Mouse (Mus musculus) gastrocnemius, adult 8-10 months (tissue): Measurements from ENCODE around the gene 4933402J07Rik. TPM values are rescaled to one million over a fixed set of nuclear protein-coding genes. Genes with fewer than 3 reads are reported as not detected.
A peak's percentile ranks its signal among the peaks of the same experiment; 100 is the strongest.

Source experiments
- DNase-seq, 2 experiments: peaks; one replicate each; pipeline ENCODE4 v3.0.0; 2022; ENCODE audit warnings: low spot score in 2 of 2
- total RNA-seq, 4 experiments: library from RNA; stranded (reverse); gene quantifications; 2 replicates each; pipeline ENCODE4 v1.2.4; 2022

The 4933402J07Rik gene
- total RNA-seq = not detected

DNA sequence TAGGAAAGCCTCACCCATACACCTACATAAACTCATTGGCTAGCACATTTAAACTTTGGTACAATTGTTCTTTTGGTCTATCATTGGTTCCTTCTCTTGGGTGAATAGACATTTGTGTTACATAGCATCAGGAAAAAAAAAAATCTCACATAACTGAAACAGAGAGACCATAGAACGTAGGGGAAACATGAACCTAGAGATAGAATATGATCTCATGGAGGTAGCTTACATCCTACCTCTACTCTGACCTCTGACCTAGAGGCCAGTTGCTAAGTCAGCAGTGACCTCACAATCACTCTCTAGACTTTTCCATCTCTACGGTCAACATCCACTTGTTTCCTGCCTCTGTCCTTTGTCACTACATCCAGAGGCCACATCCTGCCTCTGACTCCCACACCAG lies at the start of gene 4933402J07Rik:
TSS of gene 4933402J07Rik (plus strand) at position 301 of the 400 bp plus-strand sequence.
- no peak for DNase-seq

DNA sequence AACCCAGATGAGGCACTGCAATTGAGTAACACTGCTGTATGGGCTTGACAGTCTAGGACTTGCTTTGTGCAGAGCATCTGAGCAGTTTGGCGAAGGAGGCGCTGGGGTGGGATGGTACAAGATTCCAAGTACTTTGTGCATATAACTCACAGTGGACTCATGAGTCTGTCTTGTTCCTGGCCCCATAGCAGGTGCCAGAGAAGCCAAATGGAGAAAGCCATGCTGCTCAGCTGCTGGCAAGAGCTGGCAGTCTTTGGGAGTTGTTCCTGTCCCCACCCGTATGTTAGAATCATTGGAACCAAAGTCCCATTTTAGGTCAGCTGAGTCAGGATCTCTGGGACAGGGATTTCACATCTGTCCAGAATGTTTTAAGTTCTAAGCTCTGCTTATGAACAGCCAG lies 46.5 kb upstream of the 4933402J07Rik start:
- DNase-seq = no peak

DNA sequence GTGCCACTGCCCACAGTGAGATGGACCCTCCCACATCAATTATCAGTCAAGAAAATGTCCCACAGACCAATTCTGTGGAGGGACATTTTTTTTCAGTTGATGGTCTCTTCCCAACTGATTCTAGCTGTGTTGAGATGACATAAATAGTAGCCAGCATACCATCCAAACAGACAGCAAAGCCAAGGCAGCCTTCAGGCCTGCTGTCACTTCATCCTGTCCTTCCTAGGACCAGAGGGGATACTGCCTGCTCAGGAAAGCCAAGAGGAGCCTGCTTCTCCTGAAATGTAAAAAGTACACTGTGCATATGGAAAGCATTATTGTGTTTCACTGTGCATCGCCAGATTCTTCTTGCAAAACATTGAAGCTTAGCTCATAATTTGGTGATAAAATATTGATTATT lies 38.6 kb upstream of the 4933402J07Rik start:
- DNase-seq = no peak

DNA sequence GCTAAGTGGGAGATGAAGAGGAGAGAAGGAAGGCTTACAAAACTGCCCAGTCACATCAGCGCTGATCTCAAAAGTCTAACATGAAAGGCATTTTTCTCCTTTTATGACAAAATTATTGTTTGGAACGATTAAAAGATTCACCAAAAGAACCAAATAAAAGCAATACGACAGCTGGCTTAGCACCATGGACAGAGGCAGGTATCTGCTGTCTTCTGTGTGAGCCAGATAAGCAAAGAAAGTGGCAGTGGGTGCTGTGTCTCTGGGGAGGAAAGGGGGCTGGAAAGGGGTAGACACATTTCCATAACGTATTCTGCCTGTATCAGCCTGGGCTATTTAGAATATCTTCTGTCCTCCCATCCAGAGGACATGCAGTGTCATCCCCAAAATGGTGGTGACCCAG lies 32.5 kb upstream of the 4933402J07Rik start:
- no peak for DNase-seq

DNA sequence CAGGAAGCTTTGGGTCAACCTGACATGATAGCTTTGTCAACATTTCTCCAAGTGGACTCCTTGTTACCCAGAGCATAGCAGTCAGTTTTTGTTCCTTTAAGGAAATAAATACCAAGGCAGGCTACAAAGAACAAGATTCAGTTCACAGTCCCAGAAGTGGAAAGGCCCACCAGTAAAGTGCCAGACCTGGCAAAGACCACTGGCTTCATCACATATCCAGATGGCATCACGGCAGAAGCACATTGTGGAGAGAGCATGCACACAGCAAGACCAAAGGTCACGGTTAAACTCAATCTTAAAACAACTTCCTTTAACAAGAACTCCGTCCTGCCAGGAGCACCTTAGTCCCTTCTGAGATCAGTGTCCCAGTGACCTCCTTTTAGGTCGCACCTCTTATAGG lies 30.2 kb upstream of the 4933402J07Rik start:
- DNase-seq = no peak

DNA sequence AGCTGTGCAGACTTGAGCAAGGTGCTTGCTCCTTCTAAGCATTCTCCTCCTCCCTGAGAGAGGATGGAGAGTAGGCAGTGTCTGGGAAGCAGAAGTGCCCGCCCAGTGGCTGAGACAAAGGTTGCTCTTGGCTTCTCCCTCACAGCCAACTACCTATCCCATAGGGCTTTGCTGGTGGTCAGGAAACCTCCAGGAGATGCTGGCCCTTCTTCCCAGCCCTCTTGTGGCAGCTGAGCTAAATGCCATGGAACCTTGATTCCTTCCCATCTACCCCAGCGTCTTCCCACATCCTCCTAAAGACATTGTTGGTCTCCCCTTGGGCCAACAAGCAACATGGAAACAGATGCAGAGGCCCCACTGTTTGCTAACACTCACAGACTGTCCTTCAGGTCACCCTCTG lies 28.8 kb upstream of the 4933402J07Rik start:
- DNase-seq = no peak

DNA sequence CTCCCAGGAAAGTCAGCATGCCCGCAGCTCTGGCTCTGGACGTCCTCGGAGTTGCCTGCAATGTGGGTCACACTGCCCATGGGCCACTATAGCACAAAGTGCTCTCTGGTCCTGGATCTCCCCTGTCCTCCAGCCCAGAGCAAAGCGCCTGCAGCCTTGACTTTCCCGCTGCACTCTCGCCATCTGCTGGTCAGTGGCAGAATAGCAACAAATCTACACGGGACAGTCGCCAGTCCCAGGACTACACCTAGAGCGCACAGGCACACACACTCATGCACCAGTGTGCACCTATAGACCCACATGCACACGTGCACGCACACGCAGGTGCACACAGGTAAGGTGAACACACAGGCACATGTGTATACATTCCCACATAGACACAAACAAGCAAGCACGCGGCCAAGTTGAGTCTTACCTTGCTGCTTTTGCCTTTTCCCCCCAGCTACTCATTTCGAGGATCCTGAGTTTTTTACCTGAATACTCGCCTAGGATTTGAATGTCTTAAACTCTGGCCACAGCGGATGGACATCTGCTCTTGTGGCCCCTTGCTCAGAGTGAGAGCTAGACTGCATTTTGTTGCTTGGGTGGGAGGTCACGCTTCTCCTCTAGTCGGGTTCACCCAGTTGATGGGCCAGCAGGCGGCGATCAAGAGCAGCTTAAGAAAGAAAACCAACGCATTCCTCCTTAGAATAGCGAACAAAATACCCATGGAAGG lies 26.9 kb upstream of the 4933402J07Rik start:
- peak; percentile 31 to 39 for DNase-seq

DNA sequence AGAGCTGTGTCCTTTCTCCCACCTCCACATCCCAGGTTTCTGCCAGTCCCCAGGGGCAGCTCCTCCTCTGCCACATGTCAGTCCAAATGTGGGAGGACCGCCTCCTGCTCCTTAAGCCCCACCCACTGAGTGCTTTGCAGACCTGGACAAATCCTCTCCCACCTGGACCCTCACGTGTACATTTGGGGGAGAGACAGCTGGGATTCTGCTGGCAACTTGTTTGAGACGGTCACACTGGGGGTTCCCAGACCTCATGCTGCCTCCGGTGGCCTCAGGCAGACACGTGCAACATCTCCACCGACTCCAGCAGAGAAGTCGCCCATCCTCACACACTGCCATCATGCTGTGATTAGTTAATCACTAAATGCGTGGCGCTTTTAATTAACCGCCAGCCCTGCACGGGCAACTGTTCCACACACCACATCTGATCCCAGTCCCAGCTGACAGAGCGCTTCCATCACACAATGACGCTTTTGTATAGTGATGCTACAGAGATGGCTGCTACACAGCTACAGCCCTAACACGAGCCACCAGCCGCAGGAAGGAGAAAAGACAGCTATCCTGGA lies 23.7 kb upstream of the 4933402J07Rik start:
- DNase-seq = no peak

DNA sequence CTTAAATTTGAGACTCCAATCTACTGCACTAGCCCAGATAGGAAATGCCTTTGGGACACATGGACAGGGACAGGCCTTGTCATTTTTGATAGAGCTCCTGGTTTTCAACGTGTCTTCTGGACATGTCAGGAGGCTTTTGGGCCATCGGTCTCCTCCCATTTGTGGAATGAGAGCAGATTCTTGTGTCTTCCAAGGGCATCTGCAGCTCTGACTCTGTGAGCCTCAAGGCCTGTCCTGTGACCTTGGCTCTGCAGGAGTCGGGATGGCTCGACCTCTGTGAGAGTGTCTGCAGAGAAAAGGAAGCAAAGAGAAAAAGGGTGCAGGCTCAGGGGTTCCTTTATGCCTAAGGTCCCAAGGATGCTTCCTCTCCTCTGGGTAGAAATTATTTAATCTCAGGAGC lies 13.8 kb upstream of the 4933402J07Rik start:
- DNase-seq = no peak

DNA sequence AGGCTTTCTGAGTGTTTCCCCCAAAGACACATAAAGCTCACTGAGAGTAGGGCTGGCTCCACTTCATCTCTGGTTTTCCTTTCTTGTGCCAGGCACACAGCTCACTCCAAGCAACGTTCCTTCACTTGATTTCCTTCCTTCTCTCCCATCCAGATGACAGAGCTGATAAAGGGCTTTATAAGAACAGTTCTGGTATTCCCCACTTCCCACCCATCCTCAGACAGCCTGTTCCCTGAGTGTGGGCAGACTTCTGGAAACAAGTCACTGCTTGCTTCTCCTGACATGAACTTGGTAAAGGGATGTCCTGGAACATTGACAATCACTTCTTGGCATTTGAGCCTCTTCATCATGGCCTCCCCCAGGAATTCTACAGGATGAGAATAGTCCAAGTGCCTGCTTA lies 10.9 kb upstream of the 4933402J07Rik start:
- no peak for DNase-seq

DNA sequence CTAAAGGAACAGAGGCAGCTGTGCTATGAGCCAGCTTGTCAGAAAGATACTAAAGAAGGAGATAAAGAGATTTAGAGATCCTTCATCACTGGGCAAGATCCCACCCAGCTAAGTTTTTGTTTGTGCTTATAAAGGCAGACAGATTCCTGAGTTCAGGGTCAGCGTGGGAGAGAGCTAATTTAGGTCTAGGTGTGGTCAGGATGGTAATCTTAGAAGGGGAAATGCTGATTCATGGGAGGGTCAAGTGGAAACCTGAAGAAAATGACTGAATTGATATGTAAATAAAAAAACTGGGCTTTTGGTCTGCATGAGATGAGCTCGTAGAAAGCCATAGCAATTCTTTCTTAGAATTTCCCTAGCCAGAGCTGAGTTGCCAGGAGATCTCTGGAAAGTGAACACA lies 2.9 kb upstream of the 4933402J07Rik start:
- DNase-seq = no peak

DNA sequence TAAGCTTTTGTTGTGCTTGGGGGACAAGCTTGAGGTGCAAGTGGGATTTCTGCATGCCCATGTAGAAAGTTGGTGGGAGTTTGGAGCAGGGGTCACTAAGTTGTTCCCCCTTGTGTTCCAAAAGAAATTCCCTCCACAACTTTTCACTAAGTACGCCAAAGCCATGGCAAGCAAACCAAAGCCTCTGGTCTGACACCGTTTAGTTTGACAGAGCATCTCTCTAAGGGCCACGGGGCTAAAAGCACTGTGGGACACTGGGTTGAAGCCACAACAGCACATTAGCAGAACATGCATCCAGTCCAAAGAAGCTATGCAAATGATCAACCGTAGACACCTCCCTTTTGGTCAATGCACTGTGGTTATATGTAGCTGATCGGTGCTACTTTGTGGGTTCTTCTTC lies 5.5 kb downstream of the 4933402J07Rik start:
- no peak for DNase-seq

DNA sequence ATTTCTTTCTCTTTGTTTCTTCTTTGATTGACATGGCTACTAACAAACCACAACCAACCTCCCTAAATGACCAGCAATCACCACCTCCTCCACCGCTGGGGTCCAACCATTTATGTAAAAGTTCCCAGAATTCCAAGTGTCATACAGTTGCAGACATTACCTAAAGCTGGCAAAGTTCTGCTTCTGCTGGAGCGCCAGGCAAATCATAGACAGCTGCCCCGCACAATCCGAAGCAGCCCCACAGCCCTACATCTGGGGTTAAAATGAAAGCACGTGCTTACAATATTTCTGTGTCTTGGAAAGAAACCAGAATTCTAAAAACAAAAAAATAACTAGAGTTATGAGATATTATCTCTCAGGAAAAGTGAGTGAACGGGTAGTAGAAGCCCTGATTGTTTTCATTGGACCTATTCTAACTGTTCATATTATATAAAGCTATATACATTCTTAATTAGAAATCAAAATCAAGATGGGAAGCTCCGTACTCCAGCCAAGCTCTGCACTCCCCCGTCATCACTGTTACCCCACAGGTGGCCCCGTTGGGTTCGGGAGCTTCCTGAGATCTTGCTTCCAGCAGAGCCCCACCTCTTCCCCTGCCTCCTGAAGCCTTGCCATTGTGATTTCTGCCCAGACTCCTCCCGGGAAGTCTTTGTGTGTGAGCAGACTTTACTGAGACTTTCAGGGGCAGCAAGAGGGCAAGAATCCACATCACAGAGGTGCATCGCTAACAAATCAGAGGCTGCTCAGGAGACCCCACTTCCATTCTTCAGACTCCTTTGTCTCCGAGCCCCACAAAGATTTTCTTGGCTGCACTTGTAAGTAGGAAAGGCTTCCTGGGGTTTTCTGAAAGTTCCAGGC lies 6.3 kb downstream of the 4933402J07Rik start:
- no peak for DNase-seq

DNA sequence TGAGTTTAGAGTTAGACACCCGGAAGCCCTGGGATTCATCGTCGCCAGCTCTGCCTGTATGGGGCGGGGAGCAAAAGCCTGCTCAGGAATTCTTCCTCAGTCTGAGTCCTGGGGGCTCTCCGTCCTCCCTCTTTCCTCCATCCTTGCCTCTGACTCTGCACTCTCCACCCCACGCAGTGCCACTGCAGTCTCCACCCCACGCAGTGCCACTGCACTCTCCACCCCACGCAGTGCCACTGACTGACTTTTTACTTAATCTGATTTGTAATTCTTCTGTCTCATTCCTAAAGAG lies 6.9 kb downstream of the 4933402J07Rik start:
- no peak for DNase-seq

DNA sequence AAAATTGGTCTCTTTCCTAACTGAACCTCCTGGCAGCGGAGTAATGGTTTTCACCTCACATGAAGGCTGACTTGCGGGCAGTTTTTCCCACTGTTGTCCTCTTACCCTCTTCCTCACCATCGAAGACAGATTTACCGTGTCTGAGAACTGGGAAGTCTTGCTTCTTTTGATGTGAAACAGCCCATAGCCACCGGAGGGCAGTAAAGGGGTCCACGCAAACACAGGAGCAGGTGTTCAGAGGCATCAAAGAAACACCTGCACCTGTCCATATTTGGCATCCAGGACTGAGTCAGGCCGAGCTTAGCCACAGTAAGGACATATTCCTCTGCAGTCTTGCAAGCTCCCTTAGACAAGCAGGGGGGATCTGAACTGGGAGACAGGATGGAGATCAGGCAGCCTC lies 7.2 kb downstream of the 4933402J07Rik start:
- DNase-seq = no peak

DNA sequence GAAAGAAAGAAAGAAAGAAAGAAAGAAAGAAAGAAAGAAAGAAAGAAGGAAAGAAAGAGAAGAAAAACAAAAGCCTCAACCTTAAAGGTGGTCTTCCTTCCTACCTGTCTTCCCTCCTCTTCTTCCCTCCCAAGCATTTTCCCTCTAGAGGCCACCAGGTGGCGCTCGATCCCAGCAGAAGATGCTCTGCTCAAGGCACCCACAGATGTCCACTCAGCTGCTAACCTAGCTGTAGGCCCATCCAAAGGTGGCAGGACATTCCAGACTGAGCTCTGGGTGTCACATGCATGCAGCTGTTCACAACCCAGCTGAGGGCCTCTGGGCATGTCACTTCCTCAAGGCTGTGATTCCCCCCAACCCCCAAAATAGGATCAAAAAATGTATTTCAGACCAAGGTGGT lies 30.6 kb downstream of the 4933402J07Rik start:
- peak; percentile 27 to 54 for DNase-seq

DNA sequence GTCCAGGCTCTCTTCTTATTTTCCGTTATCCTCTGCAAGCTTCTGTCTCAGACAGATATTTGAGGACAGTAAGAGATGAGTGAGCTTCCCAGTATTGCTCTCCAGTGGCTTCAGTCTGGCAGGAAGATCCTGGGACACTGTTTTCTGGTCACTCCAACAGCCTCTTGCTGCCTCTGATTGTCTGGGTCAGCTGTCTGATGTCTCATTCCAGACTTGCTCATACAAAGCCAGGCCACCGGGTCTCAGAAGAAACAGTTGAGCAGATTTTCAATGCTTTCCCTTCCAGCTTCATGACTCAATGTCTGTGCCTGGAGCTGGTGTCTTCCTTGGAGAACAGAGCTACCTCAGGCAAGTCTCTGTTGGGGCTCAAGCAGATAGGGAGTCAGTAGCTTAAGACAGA lies 39.1 kb downstream of the 4933402J07Rik start:
- no peak for DNase-seq

DNA sequence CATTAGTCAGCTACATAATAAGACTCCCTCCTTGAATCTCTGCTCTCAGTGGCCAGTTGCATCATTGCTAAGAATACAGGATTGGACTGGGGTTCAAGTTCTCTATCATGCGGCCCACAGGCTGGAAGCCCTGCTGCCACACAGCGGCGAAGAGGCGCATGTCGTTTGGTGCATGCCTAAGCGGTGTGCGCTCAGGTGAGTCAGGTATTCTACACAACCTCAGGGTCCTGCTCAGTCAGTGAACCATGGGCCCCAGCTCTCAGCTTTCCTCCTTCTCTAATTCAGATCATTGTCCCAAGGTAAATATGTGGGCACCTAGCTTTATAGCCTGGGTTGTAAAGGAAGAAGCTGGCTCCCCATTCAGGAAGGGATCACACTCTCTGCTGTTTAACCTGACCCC lies 45.5 kb downstream of the 4933402J07Rik start:
- DNase-seq = no peak

DNA sequence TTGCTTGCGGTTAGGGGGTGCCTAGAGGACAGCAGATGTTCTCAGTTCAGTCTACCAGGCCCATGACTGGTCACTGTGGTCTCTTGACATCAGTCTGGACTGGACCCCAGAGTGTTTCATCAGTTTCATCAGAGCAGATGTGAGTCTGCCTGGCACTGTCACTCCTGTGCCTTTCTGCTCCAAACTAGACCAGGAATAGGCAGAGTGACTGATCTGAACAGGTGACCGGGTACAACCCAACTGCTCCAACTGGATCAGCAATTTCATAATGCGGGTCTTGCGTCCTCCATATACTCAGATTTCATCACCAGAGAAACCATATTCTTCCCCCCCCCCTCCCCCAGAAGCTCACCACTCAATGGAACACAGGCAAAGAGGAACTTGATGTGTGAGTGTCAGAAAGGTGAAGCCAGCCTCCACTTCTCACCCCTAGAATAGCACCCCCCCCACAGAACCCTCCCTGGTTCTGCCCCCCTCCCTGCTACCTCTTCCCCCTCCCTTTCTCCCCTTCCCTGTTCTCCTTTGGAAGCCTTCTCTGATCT lies 46.1 kb downstream of the 4933402J07Rik start:
- peak; percentile 5 to 29 for DNase-seq

DNA sequence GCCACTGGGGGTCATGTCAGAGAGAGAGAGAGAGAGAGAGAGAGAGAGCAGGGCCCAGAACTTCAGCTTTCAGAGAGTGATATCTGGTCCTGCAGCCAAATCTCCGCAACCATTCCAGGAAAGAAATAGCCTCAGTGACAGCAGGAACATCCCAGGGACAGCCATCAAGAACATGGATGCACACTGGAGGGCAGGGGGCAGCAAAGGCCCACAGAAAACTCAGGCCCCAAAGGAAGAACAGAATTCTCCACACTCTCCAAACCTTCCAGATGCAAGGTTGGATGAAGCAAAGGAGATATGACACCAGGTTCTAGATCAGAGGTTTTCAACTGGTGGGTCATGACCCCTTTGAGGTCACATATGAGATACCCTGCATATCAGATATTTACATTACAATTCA lies 50.0 kb downstream of the 4933402J07Rik start:
- DNase-seq = no peak

DNA sequence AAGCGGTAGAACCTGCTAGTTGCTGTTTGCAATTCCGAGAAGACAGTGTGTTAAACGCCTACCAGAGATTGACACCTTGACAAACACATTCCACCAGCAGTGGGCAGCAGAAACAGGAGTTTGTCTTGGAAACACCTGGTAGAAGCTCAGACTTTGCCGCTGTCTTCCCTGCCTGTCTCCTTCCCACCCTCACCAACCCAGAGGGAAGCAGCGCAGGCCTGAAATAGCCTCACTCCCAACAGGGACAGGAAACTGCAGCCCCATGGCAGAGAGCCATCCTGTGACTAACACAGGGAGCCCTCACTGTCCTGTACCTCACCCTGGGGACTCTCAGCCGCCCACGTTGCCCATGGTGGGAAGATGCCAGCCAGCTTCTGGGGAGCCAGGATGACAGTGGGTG lies 55.5 kb downstream of the 4933402J07Rik start:
- no peak for DNase-seq

DNA sequence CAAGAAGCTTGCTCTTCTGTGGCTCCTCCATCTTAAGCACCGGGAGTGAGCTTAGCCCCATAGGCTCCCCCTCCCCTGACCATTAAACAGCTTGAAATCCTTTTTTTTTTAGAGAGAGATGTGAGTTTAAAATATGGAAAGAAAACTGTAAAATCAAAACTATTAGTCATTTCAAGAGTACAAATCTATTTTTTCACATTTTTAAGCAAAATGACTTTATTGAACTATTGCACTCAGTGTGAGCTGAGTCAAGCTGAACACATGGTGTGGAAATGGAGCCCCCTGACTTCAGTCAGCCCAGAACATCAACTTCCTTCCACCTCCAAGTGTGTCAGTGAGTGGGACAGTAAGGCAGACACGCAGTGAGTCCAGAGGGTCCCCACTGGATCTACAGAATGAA lies 55.9 kb downstream of the 4933402J07Rik start:
- DNase-seq = no peak
